In the genomic region with DNA sequence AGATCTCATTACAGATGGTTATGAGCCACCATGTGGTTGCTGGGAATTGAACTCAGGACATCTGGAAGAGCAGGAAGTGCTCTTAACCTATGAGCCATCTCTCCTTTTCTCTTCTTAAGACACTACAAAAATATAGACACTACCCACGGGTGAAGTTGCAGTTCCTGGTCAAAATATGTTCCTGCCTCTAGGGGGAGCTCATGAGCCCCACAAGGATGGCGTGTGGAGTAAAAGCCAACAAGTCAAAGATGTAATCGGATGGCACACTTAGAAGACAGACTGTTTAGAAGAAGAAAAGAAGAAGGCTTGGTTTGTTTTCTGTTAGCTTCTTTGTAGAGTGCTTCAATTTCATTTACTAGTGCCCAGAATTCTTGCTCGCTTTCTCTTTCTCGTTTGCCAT, we compare ENCODE assay signal across 10 mouse cellular contexts.
DNase-seq lines count a peak whose midpoint lies in the region; ATAC-seq and TF ChIP-seq lines count a peak whose summit lies in the region.
"Had no signal": no experiment of that assay in that cellular context is flagged by ENCODE, and none has a peak within 500 bp of the region (broad histone marks: within the 10 kb centered on the region; RNA-seq: fewer than 3 reads in every experiment).

No protein-coding gene starts in this region.

- peak; percentile 30 for DNase-seq in hindbrain, embryonic 14.5 days (ENCODE audit: low spot score)
- DNase-seq in adrenal gland, postnatal 10 days: peak; percentile 64
- peak; percentile 52 for DNase-seq in embryo, embryonic 9.5 days (ENCODE audit: extremely low spot score)
- DNase-seq in layer of hippocampus, postnatal 14 days (ENCODE audit: low spot score in 2 of 2): peak; percentile 17 to 20
- no peak for DNase-seq in spleen, postnatal 4 days (ENCODE audit: low spot score in 2 of 2)

- H3K4me1 ChIP-seq in hindbrain, embryonic 14.5 days (replicated peaks; ENCODE audit: control insufficient read depth, insufficient read depth, low read length): no peaks in the 10 kb centered on the region
- no peaks in the 10 kb centered on the region for H3K4me1 ChIP-seq in hindbrain, embryonic 16.5 days (ENCODE audit: control insufficient read depth, insufficient read depth, low read depth, low read length)
- H3K4me1 ChIP-seq in ES-Bruce4 (ENCODE audit: control insufficient read depth, insufficient read depth, low read length): peaks cover 2% of the 10 kb centered on the region
- no peaks in the 10 kb centered on the region for H3K4me1 ChIP-seq in neural tube, embryonic 12.5 days
- H3K4me1 ChIP-seq: embryonic facial prominence, embryonic 12.5 days; limb, embryonic 13.5 days had no signal

- 42% methylated on average over 5 of the region's 5 CpGs for WGBS in hindbrain, embryonic 14.5 days
- 45% methylated on average over 5 of the region's 5 CpGs for WGBS in hindbrain, embryonic 16.5 days
- WGBS in neural tube, embryonic 12.5 days: 37% methylated on average over 5 of the region's 5 CpGs

- no peaks in the 10 kb centered on the region for H3K36me3 ChIP-seq in hindbrain, embryonic 14.5 days (replicated peaks; ENCODE audit: control insufficient read depth, insufficient read depth)
- H3K36me3 ChIP-seq in hindbrain, embryonic 16.5 days (ENCODE audit: control insufficient read depth, insufficient read depth, low read length): no peaks in the 10 kb centered on the region
- no peaks in the 10 kb centered on the region for H3K36me3 ChIP-seq in ES-Bruce4 (ENCODE audit: control insufficient read depth, insufficient read depth, low read length, poor library complexity, severe bottlenecking)
- no peaks in the 10 kb centered on the region for H3K36me3 ChIP-seq in neural tube, embryonic 12.5 days
- H3K36me3 ChIP-seq: embryonic facial prominence, embryonic 12.5 days; limb, embryonic 13.5 days had no signal

- TF ChIP-seq CTCF in ES-Bruce4 (IDR thresholded peaks at IDR 0.05; ENCODE audit: low read depth, low read length): peak; percentile 50

- no peak overlapping the region for H3K4me2 ChIP-seq in hindbrain, embryonic 14.5 days (replicated peaks)
- H3K4me2 ChIP-seq in hindbrain, embryonic 16.5 days (ENCODE audit: low read length): no peak overlapping the region
- no peak overlapping the region for H3K4me2 ChIP-seq in neural tube, embryonic 12.5 days (replicated peaks)
- H3K4me2 ChIP-seq: embryonic facial prominence, embryonic 12.5 days; limb, embryonic 13.5 days had no signal

- ATAC-seq in hindbrain, embryonic 14.5 days (ENCODE audit: low FRiP score): no peak
- ATAC-seq in hindbrain, embryonic 16.5 days: no peak
- ATAC-seq in neural tube, embryonic 12.5 days (ENCODE audit: low FRiP score, low read depth): peak; percentile 50; the same call in 1 of the 2 replicates

- no peak for TF ChIP-seq EP300 in ES-Bruce4 (IDR thresholded peaks at IDR 0.05; ENCODE audit: insufficient read depth, low read depth, low read length)

- H3K27ac ChIP-seq in hindbrain, embryonic 14.5 days: no peak overlapping the region
- no peak overlapping the region for H3K27ac ChIP-seq in hindbrain, embryonic 16.5 days (ENCODE audit: low read depth, low read length)
- no peak overlapping the region for H3K27ac ChIP-seq in ES-Bruce4 (ENCODE audit: insufficient read depth, low read length)
- H3K27ac ChIP-seq in neural tube, embryonic 12.5 days: no peak overlapping the region
- H3K27ac ChIP-seq: embryonic facial prominence, embryonic 12.5 days; limb, embryonic 13.5 days had no signal

- H3K9ac ChIP-seq in hindbrain, embryonic 14.5 days: no peak overlapping the region
- no peak overlapping the region for H3K9ac ChIP-seq in hindbrain, embryonic 16.5 days (ENCODE audit: low read depth, low read length)
- H3K9ac ChIP-seq in ES-Bruce4 (ENCODE audit: low read depth, poor library complexity, severe bottlenecking): no peak overlapping the region
- H3K9ac ChIP-seq in neural tube, embryonic 12.5 days: no peak overlapping the region
- H3K9ac ChIP-seq: embryonic facial prominence, embryonic 12.5 days; limb, embryonic 13.5 days had no signal

- no peaks in the 10 kb centered on the region for H3K27me3 ChIP-seq in hindbrain, embryonic 14.5 days (ENCODE audit: control insufficient read depth, insufficient read depth, low read length)
- H3K27me3 ChIP-seq in hindbrain, embryonic 16.5 days (replicated peaks; ENCODE audit: control insufficient read depth, insufficient read depth, low read length): no peaks in the 10 kb centered on the region
- no peaks in the 10 kb centered on the region; the same call in 1 of the 2 replicates for H3K27me3 ChIP-seq in ES-Bruce4 (ENCODE audit: control insufficient read depth, insufficient read depth, low read length, poor library complexity, severe bottlenecking)
- H3K27me3 ChIP-seq in neural tube, embryonic 12.5 days (replicated peaks): no peaks in the 10 kb centered on the region
- H3K27me3 ChIP-seq: embryonic facial prominence, embryonic 12.5 days; limb, embryonic 13.5 days had no signal

- no peaks in the 10 kb centered on the region for H3K9me3 ChIP-seq in hindbrain, embryonic 14.5 days (ENCODE audit: control insufficient read depth, low read length)
- H3K9me3 ChIP-seq in hindbrain, embryonic 16.5 days (ENCODE audit: control insufficient read depth, low read length): no peaks in the 10 kb centered on the region
- no peaks in the 10 kb centered on the region for H3K9me3 ChIP-seq in ES-Bruce4 (replicated peaks; ENCODE audit: control insufficient read depth, insufficient read depth, low read length, poor library complexity, severe bottlenecking)
- H3K9me3 ChIP-seq in neural tube, embryonic 12.5 days: no peaks in the 10 kb centered on the region
- H3K9me3 ChIP-seq: embryonic facial prominence, embryonic 12.5 days; limb, embryonic 13.5 days had no signal

- no peak for TF ChIP-seq POLR2A in ES-Bruce4 (IDR thresholded peaks at IDR 0.05; ENCODE audit: insufficient read depth, low read length)

- H3K4me3 ChIP-seq in hindbrain, embryonic 14.5 days (replicated peaks; ENCODE audit: low read length): no peak overlapping the region
- no peak overlapping the region for H3K4me3 ChIP-seq in hindbrain, embryonic 16.5 days (ENCODE audit: low read length)
- no peak overlapping the region for H3K4me3 ChIP-seq in ES-Bruce4 (ENCODE audit: low read depth, low read length)
- no peak overlapping the region for H3K4me3 ChIP-seq in neural tube, embryonic 12.5 days
- H3K4me3 ChIP-seq: embryonic facial prominence, embryonic 12.5 days; limb, embryonic 13.5 days had no signal

Comparison
In these comparisons a context has a peak if more than half of its experiments do, and no peak if none do; other contexts are left out.
1. DNase-seq: peak in hindbrain, embryonic 14.5 days (single experiment), adrenal gland, postnatal 10 days (single experiment), embryo, embryonic 9.5 days (single experiment) and layer of hippocampus, postnatal 14 days (2 of 2); none in spleen, postnatal 4 days (0 of 2).